Mouse (Mus musculus) bone marrow, adult 2 months (tissue): ENCODE measurements around the gene Cnot2.

Experiments used
- CTCF ChIP-seq: fragments of 200-500 bp; IDR thresholded peaks from 2 replicates; pipeline ENCODE4 v1.5.1; 2011; ENCODE audit warnings: low read length, control low read depth; ENCODE audit not compliant: control insufficient read depth, insufficient read depth
- POLR2A ChIP-seq: fragments of 200-500 bp; IDR thresholded peaks from 2 replicates; pipeline ENCODE4 v1.6.1; 2011; ENCODE audit warnings: low read depth, mild to moderate bottlenecking, control low read depth, low read length, borderline replicate concordance; ENCODE audit not compliant: control insufficient read depth

- no peak for TF ChIP-seq CTCF
- TF ChIP-seq POLR2A = no peak
Observed at GRCm38 (mm10) chr10:116515158-116515557, 66.2 kb downstream of the Cnot2 start.
